Comparison of ENCODE assay signal across 7 mouse cellular contexts in genomic region chr16:10313226-10313625, GRCm38 (mm10). TPM values are rescaled to one million over a fixed set of nuclear protein-coding genes. Genes with fewer than 3 reads are reported as not detected.
A peak's percentile ranks its signal among the peaks of the same experiment; 100 is the strongest.
DNase-seq lines count a peak whose midpoint lies in the region; ATAC-seq lines count a peak whose summit lies in the region.

No protein-coding gene starts in this region.

- 3% methylated on average over 15 of the region's 15 CpGs for WGBS in forebrain, embryonic 12.5 days
- WGBS in intestine, embryonic 15.5 days: 5% methylated on average over 15 of the region's 15 CpGs

- no peak overlapping the region for H3K27ac ChIP-seq in forebrain, embryonic 12.5 days
- 0 out of 2 replicates have a peak overlapping the region, but pooled peaks have one; percentile 36 for H3K27ac ChIP-seq in intestine, embryonic 15.5 days

- peaks cover 28% of the 10 kb centered on the region for H3K27me3 ChIP-seq in forebrain, embryonic 12.5 days
- H3K27me3 ChIP-seq in intestine, embryonic 15.5 days (replicated peaks): no peaks in the 10 kb centered on the region

- peak; percentile 53; the same call in 1 of the 2 replicates for ATAC-seq in forebrain, embryonic 12.5 days (ENCODE audit: low FRiP score)
- peak; percentile 61 for ATAC-seq in intestine, embryonic 15.5 days

- DNase-seq in urinary bladder, postnatal 14 days (ENCODE audit: low spot score): peak; percentile 51
- no peak for DNase-seq in urinary bladder, postnatal 36 days (ENCODE audit: low spot score in 2 of 2)
- DNase-seq in lung, postnatal 4 days: peak; percentile 63 to 70
- no peak for DNase-seq in left cerebral cortex, adult 8-10 months (ENCODE audit: low spot score in 2 of 2)
- DNase-seq in spleen, adult 18-20 months: no peak

- no peaks in the 10 kb centered on the region for H3K36me3 ChIP-seq in forebrain, embryonic 12.5 days (replicated peaks)
- H3K36me3 ChIP-seq in intestine, embryonic 15.5 days: no peaks in the 10 kb centered on the region

- H3K9me3 ChIP-seq in forebrain, embryonic 12.5 days: no peaks in the 10 kb centered on the region
- no peaks in the 10 kb centered on the region for H3K9me3 ChIP-seq in intestine, embryonic 15.5 days

- H3K4me2 ChIP-seq in forebrain, embryonic 12.5 days: peak overlapping the region; percentile 95
- peak overlapping the region; percentile 94 for H3K4me2 ChIP-seq in intestine, embryonic 15.5 days (replicated peaks)

- peaks cover 12% of the 10 kb centered on the region for H3K4me1 ChIP-seq in forebrain, embryonic 12.5 days
- peaks cover 15% of the 10 kb centered on the region for H3K4me1 ChIP-seq in intestine, embryonic 15.5 days (replicated peaks)

- H3K4me3 ChIP-seq in forebrain, embryonic 12.5 days (replicated peaks): peak overlapping the region; percentile 49
- peak overlapping the region; percentile 57 for H3K4me3 ChIP-seq in intestine, embryonic 15.5 days (replicated peaks)

- H3K9ac ChIP-seq in forebrain, embryonic 12.5 days: peak overlapping the region; percentile 63
- H3K9ac ChIP-seq in intestine, embryonic 15.5 days: peak overlapping the region; percentile 57

RNA-seq across cellular contexts. Expression of gene Emp2, which starts 0.5 kb away (rescaled TPM):
- polyA plus RNA-seq in forebrain, embryonic 12.5 days (2016; fragmentation: Nextera tagmentation; extraction: Ambion mirVana): 2.6 and 3.6 TPM in 2 replicates
- 20.0 and 20.3 TPM in 2 replicates for polyA plus RNA-seq in intestine, embryonic 15.5 days (2015; fragmentation: Nextera tagmentation; extraction: Ambion mirVana)
- total RNA-seq in left cerebral cortex, adult 8-10 months (2022): 10 to 100 TPM; 11.0 to 13.4 (median 12.2) TPM

Comparison
In these comparisons a context has a peak if more than half of its experiments do, and no peak if none do; other contexts are left out.
1. DNase-seq: peak in urinary bladder, postnatal 14 days (single experiment) and lung, postnatal 4 days (2 of 2); none in urinary bladder, postnatal 36 days (0 of 2), left cerebral cortex, adult 8-10 months (0 of 2) and spleen, adult 18-20 months (0 of 2).